Mouse (Mus musculus): ENCODE results near the gene Wdr4.

- TF ChIP-seq CTCF (IDR thresholded peaks at IDR 0.05; ENCODE audit: borderline replicate concordance, insufficient read depth, low read depth, low read length) (no peak), POLR2A (IDR thresholded peaks at IDR 0.05; ENCODE audit: borderline replicate concordance, insufficient read depth, low read length) (no peak)
These were observed 19.4 kb downstream of the Wdr4 start for GRCm38 (mm10) chr17:31500416-31500815.

Measured in cerebellum, adult 2 months (tissue).